Mouse (Mus musculus) gastrocnemius, adult 2 months (tissue): ENCODE results near the gene Txndc11. TPM values are rescaled to one million over a fixed set of nuclear protein-coding genes. Genes with fewer than 3 reads are reported as not detected.

Experiments
- DNase-seq: peaks from one replicate; pipeline ENCODE4 v3.0.0; 2022
- H3K27ac ChIP-seq: fragments of 200-600 bp; 2 replicates; pipeline ENCODE4 v1.8.1; 2022; ENCODE audit warnings: mild to moderate bottlenecking
- H3K4me3 ChIP-seq: fragments of 200-600 bp; 2 replicates; pipeline ENCODE4 v1.8.1; 2022; ENCODE audit warnings: mild to moderate bottlenecking, moderate library complexity
- CTCF ChIP-seq: fragments of 200-600 bp; IDR thresholded peaks from 2 replicates; pipeline ENCODE4 v1.8.1; 2022; ENCODE audit warnings: antibody characterized with exemption, mild to moderate bottlenecking, moderate library complexity
- intact Hi-C: fragments of 180-260 bp; cut with DNase I; formaldehyde crosslinking; loops from one replicate; pipeline ENCODE4 v1.15.1; 2025
- total RNA-seq, 2 experiments: library from RNA; stranded (reverse); gene quantifications; 2 replicates each; pipeline ENCODE4 v1.2.3; 2021

Gene Txndc11
- total RNA-seq, 2 experiments from 2014 or later: 8.1 to 8.3 TPM

DNA sequence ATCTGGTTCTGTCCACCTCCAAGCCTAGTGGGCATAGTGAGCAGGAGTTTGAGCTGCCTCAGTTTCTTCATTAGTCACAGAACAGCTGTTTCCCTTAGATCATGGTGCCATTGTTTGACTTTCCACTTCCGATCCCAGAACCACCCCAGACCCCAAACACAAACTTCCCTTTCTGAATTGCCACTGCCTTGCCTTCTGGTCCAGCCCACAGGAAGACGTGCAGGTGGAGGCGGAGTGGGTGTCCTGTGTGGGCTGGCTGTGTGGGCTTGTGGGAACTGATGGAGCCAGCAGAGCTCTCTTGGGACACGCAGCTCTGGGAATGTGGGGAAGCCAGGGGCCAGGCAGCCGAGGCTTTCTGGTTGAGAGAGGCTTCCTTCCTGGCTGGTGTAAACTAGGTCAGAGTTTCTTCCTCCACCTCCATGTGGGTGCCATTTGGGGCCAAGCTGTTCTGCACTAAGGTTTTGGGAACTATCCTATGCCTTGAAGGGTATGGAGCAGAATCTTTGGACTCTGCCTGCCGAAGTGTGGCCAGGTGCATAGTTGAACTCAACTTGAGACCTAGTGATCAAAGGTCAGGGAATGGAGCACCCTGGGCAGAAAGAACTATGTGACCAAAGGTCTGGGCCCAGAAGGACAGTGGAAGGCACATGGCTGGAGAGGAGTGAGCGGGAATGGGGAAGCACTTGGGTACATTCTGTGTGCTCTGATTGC is 64.6 kb downstream of the Txndc11 start:
- intact Hi-C loops: loop anchor here (5.0 kb wide), 1 partner anchor 33 kb away; no protein-coding TSS in a partner anchor
- no peak for DNase-seq
- Histone ChIP-seq H3K27ac (peak overlapping the region; percentile 61), H3K4me3 (no peak overlapping the region)
- no peak for TF ChIP-seq CTCF

- no peak overlapping the region for H3K4me3 ChIP-seq
- no peak for TF ChIP-seq CTCF
- peak overlapping the region; percentile 61 for H3K27ac ChIP-seq
- no peak for DNase-seq
- intact Hi-C loops: no loop called here
Observed at GRCm38 (mm10) chr16:11069271-11069670, 65.2 kb downstream of the Txndc11 start.

DNA sequence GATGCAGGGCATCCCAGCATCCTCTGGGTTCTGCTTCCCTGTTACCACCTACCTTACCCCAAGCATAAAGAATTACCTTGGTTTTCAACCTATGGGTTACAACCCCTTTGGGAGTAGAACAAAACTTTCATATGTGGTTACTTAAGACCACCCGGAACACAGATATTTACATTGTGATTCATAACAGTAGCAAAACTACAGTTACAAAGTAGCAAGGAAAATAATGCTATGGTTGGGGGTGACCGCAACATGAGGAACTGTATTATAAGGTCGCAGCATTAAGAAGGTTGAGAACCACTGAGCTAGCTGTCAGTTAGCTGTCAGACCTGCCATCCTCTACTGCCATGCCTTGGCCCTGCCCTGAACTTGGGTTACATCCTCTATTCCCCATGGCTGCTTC is 65.8 kb downstream of the Txndc11 start:
- no peak for TF ChIP-seq CTCF
- DNase-seq: no peak
- Histone ChIP-seq H3K4me3 (no peak overlapping the region), H3K27ac (0 out of 2 replicates have a peak overlapping the region, but pooled peaks have one; percentile 61)
- intact Hi-C loops: no loop called here

DNA sequence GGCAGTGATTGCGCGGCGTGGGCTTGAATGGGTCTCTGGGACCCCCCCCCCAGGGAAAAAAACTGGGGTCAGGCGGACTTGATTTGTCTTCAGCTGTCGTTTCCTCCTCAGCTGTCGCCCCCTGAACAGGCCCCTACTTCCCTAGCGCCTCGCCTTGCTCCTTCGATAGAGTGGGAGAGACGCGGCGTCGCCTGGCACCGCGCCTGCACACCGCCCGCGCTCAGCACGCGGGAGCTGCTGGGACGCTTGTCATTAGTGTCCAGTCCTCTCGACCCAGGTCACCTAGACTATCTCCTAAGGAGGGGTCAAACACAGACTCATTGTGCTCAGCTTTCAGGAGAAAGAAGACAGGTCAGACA is 67.6 kb downstream of the Txndc11 start:
- intact Hi-C loops: no loop called here
- H3K4me3 ChIP-seq: peak overlapping the region; percentile 83
- peak overlapping the region; percentile 88 for H3K27ac ChIP-seq
- TF ChIP-seq CTCF: no peak
- peak; percentile 69 for DNase-seq

- intact Hi-C loops: no loop called here
Observed at GRCm38 (mm10) chr16:11066029-11066832, 68.2 kb downstream of the Txndc11 start, which contains the start of gene Litaf. Gene Litaf (minus strand): TSS chr16:11066157.

GRCm38 (mm10) chr16:11065431-11065830 is 69.0 kb downstream of the Txndc11 start:
- Histone ChIP-seq H3K4me3 (peak overlapping the region; percentile 83), H3K27ac (peak overlapping the region; percentile 88)
- no peak for TF ChIP-seq CTCF
- no peak for DNase-seq
- intact Hi-C loops: no loop called here

More at GRCm38 (mm10) chr16:11066029-11066832, 68.2 kb downstream of the Txndc11 start, which contains the start of gene Litaf:
- peak; percentile 99 for DNase-seq
- Histone ChIP-seq H3K27ac (peak within 1 kb of the TSS; percentile 88), H3K4me3 (peak within 1 kb of the TSS; percentile 83)
- TF ChIP-seq CTCF: peak; percentile 50

GRCm38 (mm10) chr16:11064742-11065141 is 69.7 kb downstream of the Txndc11 start:
- intact Hi-C loops: no loop called here
- H3K4me3 ChIP-seq: no peak overlapping the region
- no peak overlapping the region for H3K27ac ChIP-seq
- DNase-seq: no peak
- TF ChIP-seq CTCF: no peak

DNA sequence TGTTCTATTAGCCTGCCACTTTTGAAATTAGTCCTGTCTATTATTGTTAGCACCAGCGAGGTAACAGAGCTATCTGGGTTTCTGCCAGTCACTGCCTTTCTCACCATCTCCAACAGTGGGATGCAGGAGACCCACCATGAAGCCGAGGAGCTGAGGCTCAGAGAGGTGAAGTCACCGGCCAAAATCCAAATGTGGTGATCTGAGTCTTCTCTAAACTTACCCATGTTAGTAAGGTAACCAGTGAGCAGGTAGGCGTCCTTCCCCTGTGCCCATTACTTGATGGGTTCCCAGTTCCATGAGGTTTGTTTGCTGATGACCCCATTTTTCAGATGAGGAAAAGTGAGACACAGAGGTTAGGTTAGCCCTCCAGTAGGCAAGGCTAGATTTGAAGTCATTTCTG is 70.1 kb downstream of the Txndc11 start:
- intact Hi-C loops: no loop called here
- H3K4me3 ChIP-seq: no peak overlapping the region
- no peak overlapping the region; the same call in 1 of the 2 replicates for H3K27ac ChIP-seq

DNA sequence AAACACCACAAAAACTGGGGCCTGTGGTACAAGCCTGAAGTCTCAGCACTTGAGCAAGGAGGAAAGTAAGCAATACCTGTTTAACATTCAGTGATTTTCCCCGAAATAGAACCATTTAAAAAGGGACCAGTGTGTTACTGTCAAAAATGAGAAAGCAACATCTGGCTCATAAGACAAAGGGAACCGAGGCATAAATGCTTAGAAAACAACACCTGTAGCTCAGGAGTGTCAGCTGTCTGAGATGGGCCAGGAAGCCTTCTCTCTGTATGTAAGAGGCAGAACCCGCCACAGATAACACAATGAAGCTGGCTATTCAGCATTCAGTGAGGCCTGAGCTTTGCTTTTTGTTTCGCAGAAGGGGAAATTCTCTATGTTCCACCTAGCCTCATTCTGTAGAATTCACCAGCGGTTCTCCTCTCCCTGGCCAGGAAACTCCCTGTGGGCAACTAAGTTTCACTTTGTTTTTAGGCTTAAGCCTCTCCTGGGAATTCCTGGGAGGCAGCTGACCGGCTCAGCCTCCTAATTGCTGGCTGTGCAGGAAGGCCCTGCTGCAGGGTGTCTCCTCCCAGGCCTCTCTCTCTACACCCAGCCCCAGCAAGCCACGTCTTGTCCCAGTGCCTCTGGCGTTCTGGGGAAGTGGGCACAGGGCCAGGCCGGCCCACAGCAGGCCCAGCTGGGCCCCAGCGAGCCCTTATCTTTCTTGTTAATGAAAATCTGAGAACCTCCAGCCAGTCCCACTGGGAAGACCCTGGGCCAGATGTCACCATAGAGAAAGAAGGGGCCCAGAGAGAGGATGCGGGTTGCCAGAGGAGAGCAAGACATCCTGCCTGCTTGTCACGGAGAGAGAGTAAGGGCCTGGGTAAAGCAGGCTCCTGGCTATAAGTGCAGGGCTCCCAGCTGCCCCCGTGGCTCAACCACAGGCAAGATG is 71.4 kb downstream of the Txndc11 start:
- peak; percentile 90 for DNase-seq
- intact Hi-C loops: no loop called here
- peak overlapping the region; percentile 44 for H3K4me3 ChIP-seq
- TF ChIP-seq CTCF: no peak
- H3K27ac ChIP-seq: peak overlapping the region; percentile 86

More for the DNA sequence above, 70.1 kb downstream of the Txndc11 start:
- no peak for DNase-seq
- no peak for TF ChIP-seq CTCF

DNA sequence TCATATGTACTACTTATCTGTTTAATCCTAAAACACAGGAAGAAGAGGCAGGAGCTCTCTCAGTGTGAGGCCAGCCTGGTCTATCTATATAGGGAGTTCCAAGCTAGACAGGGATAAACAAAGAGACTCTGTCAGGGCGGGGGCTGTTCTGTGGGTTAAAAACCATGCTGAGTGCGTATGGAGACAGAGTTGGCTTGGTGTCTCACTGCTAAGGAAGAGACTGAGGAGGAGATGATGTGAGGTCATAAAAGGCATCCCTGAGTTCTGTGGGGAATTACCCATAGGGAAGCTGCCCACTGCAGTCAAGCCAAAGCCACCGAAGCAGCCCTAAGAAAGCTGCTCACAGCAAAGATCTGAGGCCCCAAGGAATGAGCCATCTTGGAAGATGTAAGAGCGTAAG is 73.8 kb downstream of the Txndc11 start, which contains the start of gene Snn:
Snn (plus strand) TSS at position 301 of the 400 bp plus-strand sequence.
- DNase-seq: no peak
- TF ChIP-seq CTCF: no peak
- no peak within 1 kb of the TSS for H3K27ac ChIP-seq
- no peak within 1 kb of the TSS for H3K4me3 ChIP-seq
- intact Hi-C loops: no loop called here

DNA sequence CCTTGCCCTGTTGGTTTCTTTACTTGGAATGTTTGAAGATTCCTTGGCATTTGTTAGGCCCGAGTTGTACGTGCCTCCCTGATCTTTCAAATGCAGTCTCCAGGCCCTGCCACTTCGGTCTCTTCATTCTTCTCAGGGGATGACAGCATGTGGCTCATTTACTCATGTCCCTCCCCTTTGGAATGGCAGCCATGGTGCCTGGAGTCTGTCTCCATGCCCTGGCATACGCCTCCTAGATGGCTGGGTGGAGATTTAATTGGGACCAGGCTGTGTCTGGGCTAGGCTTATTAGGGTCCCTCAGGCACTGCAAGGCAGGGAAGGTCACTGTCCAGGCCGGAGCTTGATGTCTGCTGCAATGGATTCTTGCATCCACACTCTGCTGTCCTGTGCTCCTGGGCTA is 78.5 kb downstream of the Txndc11 start:
- H3K27ac ChIP-seq: no peak overlapping the region
- DNase-seq: no peak
- no peak overlapping the region for H3K4me3 ChIP-seq
- no peak for TF ChIP-seq CTCF
- intact Hi-C loops: no loop called here

DNA sequence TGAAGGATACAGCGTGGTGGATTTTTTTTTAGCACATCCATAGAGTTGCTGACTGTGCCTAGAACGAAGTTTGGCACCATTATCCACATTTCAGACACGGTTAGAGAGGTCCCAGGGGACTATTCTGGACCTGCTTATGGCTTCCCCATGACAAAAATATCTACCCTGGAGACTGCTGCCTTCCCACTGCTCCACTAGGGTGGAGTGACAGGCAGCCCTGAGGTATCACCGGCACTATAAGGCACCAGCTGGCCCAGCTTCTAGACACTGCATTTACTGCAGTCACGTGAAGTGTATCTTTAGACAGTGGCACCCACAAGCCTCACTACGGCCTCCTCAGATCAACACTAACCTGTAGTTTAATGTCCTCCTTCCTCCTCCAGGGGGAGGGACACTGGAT is 79.6 kb downstream of the Txndc11 start:
- DNase-seq: peak; percentile 60
- Histone ChIP-seq H3K27ac (peak overlapping the region; percentile 72), H3K4me3 (no peak overlapping the region)
- intact Hi-C loops: no loop called here
- peak; percentile 23; the same call in 1 of the 2 replicates for TF ChIP-seq CTCF
